Mouse (Mus musculus) stomach, postnatal 0 days (tissue): Measurements from ENCODE around the gene Pcgf1.

ENCODE experiments used
- CTCF ChIP-seq: IDR thresholded peaks from 2 replicates; pipeline ENCODE4 v1.5.1; 2016; ENCODE audit warnings: antibody characterized with exemption, low read depth, mild to moderate bottlenecking, moderate library complexity
- EP300 ChIP-seq: optimal IDR thresholded peaks from 2 replicates; pipeline ENCODE3; 2016; ENCODE audit warnings: antibody characterized with exemption

- TF ChIP-seq CTCF (no peak), EP300 (no peak)
Observed at GRCm38 (mm10) chr6:83122961-83123360, 45.3 kb downstream of the Pcgf1 start.
